Mouse (Mus musculus) kidney, postnatal 4 days (tissue): ENCODE measurements at regions not wholly inside any gene's neighbourhood (a gene's known extent, or its start where the extent isn't known, plus 50 kb on each side); places are given as distances from the start of the nearest gene placed in this dataset.

Source experiments
- DNase-seq, 2 experiments: peaks; one replicate each; pipeline ENCODE4 v3.0.0; 2021; ENCODE audit warnings: mixed read lengths in 2 of 2

DNA sequence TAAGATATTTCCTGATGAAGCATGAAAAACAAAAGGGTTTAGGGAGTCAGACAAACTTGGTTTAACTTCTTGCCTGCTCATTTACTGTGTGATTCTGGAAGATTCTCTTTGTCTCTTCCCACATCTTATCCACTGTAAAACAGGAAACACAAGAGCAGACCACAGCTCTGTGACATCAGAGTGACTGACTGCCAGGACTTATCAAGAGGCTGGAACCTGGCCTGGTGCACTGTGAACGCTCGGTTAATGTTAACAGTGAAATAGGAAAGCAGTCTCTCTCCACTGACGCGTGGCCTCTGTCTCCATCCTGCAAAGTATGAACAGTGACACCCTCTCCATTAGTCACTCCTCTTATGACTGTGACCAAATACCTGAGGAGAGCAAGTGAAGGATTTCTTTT lies 73.1 kb upstream of the Noct start:
- DNase-seq: no peak

DNA sequence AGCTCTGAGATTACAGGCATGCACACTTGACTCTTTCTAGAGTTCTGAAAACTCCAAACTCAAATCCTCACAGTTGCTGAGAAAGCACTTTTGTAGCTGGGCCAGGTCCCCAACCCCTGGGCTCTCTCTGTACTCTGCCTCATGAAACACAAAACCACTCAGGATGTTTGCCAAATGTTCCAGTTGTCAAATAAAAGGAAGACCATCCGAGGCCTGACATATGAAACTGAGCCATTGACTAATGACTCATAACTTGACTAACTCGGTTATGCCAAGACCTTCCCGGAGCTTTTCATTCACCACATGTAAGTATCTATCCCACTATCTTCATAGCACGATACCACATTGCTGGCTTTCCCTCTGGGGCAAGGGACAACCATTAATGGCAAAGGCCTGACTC lies 68.6 kb upstream of the Noct start:
- no peak for DNase-seq

DNA sequence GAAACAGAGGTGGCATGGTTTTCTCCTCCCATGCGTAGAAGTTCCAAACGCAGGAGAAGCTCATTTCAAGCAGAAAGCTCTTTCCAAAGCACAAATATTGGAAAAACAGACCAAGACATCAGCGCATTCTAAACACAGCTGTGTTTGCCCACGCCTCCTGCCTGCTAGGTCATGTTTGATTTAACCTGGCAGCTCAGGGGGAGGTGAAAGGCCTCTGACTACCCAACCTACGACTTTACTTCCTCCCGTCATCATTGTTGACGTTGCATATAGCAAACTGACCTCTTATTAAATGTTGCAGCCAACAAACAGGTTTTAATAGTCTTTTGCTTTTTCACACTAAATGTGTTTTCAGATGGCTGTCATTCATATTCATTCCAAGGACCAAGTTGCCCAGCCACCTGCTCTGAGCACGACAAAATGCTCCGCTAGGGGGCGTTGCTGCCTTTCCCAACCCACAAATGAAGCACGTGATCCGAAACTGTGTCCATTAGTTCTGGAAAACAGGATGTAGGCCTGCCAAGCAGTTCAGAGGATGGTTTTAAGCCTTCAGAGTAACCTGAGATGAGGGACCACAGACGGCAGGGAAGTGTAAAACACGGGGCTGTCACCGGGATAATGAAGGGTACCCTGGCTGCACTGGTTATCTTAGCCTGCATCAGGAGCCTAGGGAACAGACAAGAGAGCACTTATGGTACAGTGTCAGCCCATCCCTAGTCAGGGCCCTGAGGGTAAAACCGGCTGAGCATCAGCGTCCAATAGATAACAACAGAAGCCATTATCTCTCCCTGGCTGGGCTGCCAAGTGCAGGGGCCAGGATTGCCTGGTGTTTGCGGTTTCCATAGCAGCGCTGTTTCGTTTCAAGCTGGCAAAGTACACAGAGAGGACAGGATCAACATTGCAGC lies 67.6 kb upstream of the Noct start:
- DNase-seq: peak; percentile 70 to 80

DNA sequence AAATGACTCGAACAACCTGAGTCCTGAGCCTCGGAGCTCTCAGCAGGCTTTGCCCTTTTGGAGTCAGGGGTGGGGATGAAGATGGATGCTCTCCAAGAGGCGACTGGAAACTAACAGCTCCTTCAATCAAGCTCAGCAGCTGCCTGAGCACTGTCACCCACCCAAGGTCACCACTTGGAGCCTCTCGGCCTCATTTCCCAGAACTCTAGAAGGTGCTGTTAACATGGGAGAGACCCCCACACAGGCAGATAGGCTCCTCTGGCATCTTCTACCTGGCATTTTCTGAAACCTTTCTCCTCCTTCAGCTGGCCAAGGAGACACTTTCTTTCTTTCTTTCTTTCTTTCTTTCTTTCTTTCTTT lies 67.0 kb upstream of the Noct start:
- no peak for DNase-seq

DNA sequence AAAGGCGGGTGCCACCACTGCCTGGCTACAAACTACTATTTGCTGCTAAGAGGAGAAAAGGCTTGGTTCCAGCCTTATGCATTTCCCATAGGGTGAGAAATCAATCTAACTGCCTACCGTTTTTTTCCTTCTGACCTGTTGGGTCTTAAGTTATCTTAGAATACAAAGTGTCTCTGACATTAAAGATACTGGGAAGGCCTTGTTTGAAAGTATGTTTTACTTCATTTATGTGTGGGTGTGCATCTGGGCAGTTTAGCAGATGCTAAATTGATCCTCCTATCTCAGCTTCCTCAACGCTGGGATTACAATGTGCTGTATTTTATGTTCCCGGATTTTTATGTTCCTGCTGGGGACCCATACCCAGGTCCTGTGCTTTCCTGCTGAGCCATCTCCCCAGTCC lies 65.8 kb upstream of the Noct start:
- DNase-seq: no peak

DNA sequence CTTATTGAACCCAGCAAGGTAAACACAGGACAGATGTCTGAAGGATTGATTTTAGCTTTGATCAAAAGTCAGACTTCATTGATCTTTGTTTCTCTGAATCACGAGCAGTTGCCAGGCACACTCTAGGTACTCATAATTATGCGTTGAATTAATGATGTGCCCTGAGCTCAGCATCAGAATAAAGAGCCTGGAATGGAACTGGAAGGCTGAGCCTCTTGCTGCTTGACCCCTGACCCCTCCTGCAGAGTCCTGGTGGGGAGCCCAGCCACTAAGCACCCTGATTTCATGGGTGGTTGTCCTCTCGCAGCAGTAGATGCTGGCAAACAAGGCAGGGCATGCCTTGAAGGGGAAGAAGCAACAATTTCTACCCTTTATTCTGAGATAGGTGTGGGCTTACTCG lies 64.9 kb upstream of the Noct start:
- no peak for DNase-seq

DNA sequence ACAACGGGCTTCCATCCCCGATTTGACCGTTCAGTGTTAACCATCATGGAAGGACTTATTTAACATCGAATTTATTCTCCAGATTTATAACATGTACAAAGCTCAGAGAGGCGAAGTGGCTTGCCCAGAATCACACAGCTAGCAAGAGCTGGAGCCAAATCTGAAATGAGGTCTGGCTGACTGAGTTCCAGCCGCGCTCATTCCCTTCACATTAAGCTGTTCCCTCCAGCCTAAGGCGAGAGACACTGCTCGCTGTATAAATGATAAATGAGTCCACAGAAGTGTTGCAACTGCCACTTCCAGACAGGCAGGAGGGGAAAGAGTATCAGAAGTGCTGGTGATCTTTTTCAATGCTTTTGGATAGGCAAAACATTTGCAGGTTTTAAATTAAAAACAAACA lies 64.4 kb upstream of the Noct start:
- DNase-seq: no peak

DNA sequence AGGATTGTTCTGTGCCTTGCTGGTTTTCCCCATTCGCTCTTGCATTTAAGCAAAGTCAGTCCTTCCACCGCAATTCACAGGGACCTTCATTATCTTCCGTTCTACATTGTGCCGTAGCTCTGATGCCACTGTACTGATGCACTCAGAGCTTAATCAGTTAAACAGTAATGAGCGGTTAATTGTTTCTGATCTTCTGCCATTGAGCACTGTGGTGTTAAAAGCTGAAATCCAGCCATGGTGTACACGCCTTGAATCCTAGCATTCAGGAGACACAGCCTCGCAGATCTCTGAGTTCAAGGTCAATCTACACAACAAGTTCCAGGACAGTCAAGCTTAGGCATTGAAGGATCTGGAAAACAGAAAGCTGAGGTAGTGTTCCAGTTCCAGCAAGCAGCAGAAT lies 63.6 kb upstream of the Noct start:
- no peak for DNase-seq

DNA sequence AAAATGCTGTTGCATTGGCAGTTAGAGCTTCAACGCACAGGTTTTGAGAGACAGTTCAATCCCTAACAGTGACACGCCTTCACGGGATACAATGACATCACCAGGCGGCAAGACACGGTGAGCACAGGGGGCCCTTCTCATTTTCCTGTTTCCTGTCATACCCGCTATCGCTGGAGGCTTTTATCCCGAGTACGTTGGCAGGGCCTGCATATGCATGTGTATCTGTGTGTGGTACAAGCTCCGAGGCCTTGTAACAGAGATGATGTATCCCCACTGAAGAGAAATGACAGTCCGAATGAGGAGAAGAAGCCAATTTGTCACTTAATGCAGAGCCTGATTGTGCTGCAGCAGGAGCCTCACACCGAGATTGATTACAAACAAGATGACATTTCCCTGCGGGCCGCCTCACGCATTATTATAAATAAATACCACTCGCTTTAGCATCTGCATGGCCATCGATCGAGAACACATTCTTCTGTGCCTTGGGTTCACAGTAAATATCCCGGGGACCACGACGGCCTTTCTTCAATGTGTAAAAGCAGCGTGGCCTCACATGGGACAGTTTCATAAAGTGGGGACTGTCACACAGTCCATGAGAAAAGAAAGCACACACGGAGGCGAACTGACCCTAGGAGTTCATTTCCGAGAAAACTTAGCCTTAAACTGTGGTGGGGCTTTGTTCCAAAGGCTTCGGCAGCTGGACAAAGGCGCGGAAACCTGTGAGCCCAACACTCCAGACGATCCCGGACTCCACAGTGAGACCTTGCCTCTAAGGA lies 54.9 kb upstream of the Noct start:
- DNase-seq: no peak

DNA sequence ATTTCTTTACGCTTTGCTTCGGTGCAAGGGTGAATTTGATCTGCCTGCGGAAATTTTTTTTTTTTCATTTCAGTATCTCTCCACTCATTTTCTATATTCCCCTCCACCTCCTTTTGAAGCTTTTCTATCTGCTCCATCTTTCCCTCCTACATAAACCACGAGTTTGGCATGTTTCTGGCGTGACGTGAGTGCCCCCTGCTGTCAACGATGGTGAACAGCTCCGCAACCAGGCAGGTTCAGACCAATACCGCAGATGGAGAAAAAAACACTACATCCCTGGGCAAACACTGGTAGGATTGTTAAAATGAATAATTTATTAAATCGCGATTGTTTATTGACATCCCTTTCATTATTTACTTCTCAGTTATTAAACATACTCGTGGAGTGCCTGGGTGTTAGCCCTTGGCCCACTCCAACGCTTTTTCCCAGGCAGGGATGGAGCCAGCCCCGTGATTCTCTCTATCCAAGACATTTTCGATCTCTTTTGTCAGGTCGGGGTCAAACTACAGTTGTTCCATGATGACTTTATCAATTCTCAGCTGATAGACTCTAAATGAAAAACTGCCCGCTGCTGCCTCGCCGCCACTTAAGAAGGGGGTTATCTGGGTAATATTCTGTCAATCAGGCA lies 53.9 kb upstream of the Noct start:
- peak; percentile 86 for DNase-seq
